Mouse (Mus musculus) right cerebral cortex, postnatal 10 days (tissue): ENCODE data around the gene Tmem41b.
"Not testable (repeated sequence)": the region's sequence is repeated elsewhere in the genome, so short reads cannot be mapped to it uniquely, and the experiment has no call there.

Source experiments
- DNase-seq, 2 experiments: peaks; one replicate each; pipeline ENCODE4 v3.0.0; 2021; ENCODE audit warnings: low spot score in 2 of 2

Tmem41b gene

GRCm38 (mm10) chr7:109986775-109987174 lies at the start of gene Tmem41b:
TSS of gene Tmem41b (minus strand) at chr7:109986929.
- not testable (repeated sequence) for DNase-seq

- DNase-seq, result no peak
Observed at GRCm38 (mm10) chr7:110030342-110030741, 43.6 kb upstream of the Tmem41b start.

DNA sequence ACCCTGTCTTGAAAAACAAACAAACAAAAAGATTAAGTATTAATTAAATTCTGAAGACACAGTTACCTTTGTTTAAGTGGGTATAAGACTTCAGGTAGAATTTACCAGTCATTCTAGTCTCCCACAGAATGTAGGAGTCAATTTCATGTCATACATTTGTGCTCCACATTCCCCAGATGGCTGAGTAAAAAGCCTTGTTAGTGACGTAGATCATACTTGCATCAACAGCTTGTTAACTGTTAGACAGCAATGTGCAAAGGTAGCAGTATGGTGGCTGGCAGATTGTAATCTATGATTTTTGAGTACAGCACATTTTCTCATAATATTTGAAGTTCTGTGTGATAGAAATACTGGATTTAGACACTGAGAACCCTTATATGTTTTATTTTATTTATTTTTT lies 42.1 kb upstream of the Tmem41b start:
- DNase-seq, result no peak

DNA sequence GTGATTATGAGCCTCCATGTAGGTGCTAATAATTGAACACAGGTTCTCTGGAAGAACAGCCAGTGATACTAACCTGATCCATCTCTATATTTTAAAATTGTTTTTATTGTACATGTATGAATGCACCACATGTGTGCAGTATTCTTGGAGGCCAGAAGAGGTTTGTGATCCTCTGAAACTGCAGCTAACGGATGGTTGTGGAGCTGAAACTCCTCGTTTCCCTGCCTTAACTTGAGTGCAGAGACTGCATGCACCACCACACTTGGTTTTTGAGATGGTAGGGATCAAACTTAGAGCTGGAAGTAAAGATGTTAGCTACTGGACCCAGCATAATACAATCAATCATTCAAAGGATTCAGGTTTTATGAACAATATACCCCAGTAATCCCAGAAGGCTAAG lies 39.9 kb upstream of the Tmem41b start:
- DNase-seq, result no peak

GRCm38 (mm10) chr7:110023553-110023952 lies 36.8 kb upstream of the Tmem41b start:
- DNase-seq, result no peak

DNA sequence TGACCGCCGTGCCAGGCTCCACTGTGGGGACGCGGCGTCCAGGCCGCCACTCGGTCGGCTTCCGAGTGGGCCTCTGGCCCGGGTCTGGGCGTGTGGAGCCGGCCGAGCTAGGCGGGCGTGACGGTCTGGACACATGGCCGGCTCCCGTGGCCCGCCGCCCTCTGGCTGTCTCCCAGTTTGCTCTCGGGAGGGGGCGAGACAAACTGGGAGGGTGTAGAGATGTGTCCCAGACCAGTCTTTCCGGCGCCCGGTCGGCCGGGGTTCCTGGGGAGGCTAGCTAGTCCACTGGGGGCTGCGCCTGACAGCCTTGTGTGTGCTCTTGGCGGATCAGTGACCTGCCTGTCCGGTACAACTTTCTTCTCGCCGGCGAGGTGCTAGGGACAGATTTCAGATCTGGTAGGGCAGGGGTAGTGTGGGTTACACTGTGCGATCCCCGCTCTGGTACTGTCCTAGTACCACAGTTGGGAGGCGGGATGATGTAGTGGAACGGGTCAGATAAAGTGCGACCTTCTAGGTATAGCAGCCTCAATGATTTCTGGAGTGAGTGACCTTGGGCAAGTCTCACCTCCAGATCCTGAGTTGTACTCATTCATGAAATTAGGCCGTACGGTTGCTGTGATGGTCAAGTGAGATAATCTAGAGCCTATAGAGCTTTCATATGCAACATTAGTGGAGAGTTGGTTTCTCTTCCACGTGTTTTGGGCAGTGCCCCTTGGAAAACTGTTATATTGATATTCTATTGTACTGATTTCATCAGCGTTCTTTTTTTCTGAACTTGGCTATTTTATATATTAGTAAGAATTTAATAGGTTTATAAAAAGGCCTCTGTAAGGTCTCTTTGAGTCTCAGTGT lies 32.1 kb upstream of the Tmem41b start:
- DNase-seq, result peak; percentile 54 to 65

GRCm38 (mm10) chr7:110018117-110018630 lies 31.4 kb upstream of the Tmem41b start, which contains the start of gene Ipo7:
TSS of gene Ipo7 (plus strand) at chr7:110018274.
- peak; percentile 96 for DNase-seq

DNA sequence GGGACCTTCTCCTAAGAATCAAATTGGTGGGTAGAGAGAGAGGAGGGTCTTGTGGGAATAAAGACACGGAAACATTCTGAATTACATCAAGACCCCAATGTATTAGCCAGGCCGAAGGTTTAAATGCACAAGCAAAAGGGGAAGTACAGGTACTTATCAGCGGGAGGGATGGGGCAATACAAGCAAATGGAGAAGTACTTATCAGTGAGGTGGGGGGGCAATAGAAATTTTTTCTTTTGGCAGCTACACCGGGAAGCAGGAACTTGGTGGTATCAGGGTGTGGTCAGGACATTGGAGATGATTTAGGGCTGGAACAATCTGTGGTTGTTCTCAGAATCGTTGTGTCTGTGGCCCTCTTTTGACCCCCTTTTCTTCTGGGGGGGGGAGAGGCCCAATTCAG lies 27.5 kb upstream of the Tmem41b start:
- no peak for DNase-seq

GRCm38 (mm10) chr7:110011417-110011816 lies 24.7 kb upstream of the Tmem41b start:
- no peak for DNase-seq

- DNase-seq, result no peak
Observed at GRCm38 (mm10) chr7:110009084-110009483, 22.4 kb upstream of the Tmem41b start.

- no peak for DNase-seq
Observed at GRCm38 (mm10) chr7:110008513-110008912, 21.8 kb upstream of the Tmem41b start.

DNA sequence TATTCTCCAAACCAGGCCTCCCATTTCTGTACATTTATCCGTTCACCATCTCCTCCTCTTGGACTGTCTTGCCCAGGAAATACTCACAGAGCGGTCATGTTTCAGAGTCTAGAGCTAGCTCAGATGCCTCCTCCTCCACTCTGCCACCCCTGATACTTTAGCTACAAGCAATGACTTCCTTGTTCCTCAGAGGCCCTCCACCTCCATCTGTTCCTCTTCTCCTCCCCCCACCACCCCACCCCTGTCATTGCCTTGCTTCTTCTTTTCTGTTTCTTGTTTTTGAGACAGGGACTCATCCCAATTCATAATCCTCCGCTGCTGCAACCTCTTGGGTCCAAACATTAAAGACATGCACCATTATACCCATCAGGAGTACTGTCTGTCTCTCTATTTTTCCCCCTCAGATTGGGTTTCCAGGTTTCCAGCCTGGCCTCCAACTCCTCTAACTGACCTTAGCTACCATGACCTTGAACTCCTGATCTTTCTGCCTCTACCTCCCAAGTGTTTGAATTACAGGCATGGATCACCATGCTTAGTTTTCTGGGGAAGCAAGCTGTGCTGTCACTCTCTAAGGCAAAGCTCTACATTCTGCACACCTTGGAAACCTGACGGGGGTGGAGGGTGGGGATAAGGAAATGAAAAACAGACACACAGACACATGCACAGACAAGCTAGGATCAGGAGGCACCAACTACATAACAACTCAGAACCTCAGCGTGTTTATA lies 19.9 kb upstream of the Tmem41b start:
- no peak for DNase-seq

- no peak for DNase-seq
Observed at GRCm38 (mm10) chr7:110005976-110006375, 19.2 kb upstream of the Tmem41b start.

DNA sequence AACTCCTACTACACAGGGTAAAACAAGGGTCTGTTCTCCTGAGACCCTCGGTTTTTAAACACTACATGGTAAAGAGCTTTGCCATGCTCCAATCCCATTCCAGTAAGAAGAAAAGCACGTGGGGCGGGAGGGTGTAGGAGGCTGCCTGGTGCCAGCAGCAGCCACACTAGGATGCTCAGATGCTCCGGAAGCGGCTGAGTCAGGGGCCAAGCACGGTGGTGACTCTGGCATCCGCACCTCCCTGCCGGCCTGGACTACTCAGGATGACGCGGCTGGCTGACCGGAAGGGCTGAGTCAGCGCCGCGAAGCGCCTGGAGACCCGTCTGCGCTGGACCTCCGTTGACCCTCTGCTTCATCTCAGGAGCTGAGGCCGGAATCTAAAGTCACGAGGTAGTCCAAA lies 16.2 kb upstream of the Tmem41b start:
- peak; percentile 50 to 56 for DNase-seq

GRCm38 (mm10) chr7:110002092-110002491 lies 15.4 kb upstream of the Tmem41b start:
- no peak for DNase-seq

- no peak for DNase-seq
Observed at GRCm38 (mm10) chr7:109998388-109998787, 11.7 kb upstream of the Tmem41b start.

DNA sequence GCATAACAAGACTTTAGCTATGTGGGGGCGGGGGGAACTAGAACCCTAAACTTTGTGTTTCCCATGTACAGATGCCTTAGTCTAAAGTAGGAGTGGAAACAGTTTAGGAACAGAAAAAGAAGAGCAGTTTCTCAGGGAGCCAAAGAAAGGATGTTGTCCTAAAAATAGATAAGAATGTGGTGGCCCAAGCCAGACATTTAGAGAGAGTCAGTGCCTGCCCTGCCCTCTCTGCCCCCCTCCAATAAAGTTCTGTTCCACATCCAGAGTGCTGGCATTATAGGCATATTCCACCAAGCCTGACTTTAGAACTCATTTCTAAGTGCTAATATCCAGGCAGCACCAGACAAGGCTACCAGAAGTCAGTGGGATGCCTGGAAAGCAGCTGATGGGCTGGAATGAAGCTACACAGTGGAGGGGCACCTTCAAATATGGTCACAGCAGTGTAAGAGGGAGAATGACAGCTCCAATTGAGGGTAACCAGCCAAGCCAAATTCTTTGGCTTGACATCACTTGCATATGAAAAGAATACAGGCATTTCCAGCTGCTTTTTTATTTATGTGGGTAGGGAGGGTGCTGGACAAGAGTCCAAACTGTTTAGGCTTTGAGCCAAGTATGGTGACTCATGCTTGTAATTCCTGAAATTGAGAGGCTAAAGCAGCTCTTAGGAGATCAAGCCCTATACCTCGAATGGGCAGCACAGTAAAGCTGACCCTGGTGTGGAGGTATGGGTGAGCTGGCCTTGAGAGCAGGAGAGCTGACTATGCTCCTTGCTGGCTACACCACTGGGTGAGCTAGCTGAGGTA lies 6.6 kb upstream of the Tmem41b start:
- DNase-seq, result no peak

- DNase-seq, result no peak
Observed at GRCm38 (mm10) chr7:109991286-109991685, 4.6 kb upstream of the Tmem41b start.

DNA sequence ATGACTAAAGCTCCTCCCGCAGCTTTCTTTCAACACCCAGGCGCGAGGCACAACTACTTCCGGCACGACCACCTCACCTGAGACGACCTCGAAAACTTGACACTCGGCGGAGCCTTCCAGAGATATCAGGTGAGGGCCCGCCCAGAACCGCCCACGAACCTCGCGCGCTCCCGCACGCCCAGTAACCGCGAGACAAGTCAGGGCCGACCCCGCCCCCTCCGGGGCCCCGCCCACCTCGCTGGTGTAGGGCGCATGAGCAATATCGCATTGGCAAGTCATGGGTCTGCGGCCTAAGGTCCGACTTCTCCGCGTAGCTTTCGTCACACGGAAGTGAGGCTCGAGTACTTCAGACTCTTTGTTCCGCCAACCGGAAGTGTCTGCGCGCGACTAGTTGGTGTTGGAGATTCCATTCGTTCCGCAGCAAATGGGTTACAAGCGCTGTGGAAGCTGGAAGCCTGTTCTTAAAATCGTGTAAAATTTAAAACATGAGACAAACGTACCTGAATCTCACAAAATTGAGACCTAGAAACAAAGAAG lies 528 bp downstream of the Tmem41b start:
- peak; percentile 99 for DNase-seq

- peak in 1 of 2 experiments; percentile 48 for DNase-seq
Observed at GRCm38 (mm10) chr7:109985661-109986132, 1.0 kb downstream of the Tmem41b start.

DNA sequence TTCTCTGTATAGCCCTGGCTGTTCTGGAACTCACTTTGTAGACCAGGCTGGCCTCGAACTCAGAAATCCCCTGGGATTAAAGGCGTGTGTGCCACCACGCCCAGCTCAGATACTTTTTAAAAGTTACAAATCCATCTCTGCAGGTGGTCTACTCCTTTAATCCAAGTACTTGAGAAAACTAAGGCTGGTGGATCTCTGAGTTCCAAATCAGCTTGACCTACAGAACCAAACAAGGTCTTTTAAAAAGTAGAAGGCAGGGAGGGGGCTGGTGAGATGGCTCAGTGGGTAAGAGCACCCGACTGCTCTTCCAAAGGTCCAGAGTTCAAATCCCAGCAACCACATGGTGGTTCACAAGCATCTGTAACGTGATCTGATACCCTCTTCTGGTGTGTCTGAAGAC lies 2.1 kb downstream of the Tmem41b start:
- not testable (repeated sequence) for DNase-seq
